Mouse (Mus musculus): ENCODE data around the gene Zfp580.

Gene Zfp580

GRCm38 (mm10) chr7:5087886-5088285, 36.5 kb downstream of the Zfp580 start:
- in situ Hi-C loops (cut with MboI; ENCODE audit: low pct_unique_long_range_greater_than_20kb in 1 of 2, low sequenced_read_pairs in 2 of 2, unreplicated experiment in 1 of 2), result no loop called here

GRCm38 (mm10) chr7:5089853-5090252, 38.5 kb downstream of the Zfp580 start:
- in situ Hi-C loops (cut with MboI; ENCODE audit: low pct_unique_long_range_greater_than_20kb in 1 of 2, low sequenced_read_pairs in 2 of 2, unreplicated experiment in 1 of 2), result no loop called here

- in situ Hi-C loops (cut with MboI; ENCODE audit: low pct_unique_long_range_greater_than_20kb in 1 of 2, low sequenced_read_pairs in 2 of 2, unreplicated experiment in 1 of 2), result no loop called here
Observed at GRCm38 (mm10) chr7:5091008-5091728, 39.8 kb downstream of the Zfp580 start.

- in situ Hi-C loops (cut with MboI; ENCODE audit: low pct_unique_long_range_greater_than_20kb in 1 of 2, low sequenced_read_pairs in 2 of 2, unreplicated experiment in 1 of 2), result no loop called here
Observed at GRCm38 (mm10) chr7:5092381-5092780, 41.0 kb downstream of the Zfp580 start.

GRCm38 (mm10) chr7:5092831-5093510, 41.6 kb downstream of the Zfp580 start:
- in situ Hi-C loops (cut with MboI; ENCODE audit: low pct_unique_long_range_greater_than_20kb in 1 of 2, low sequenced_read_pairs in 2 of 2, unreplicated experiment in 1 of 2), result no loop called here

- in situ Hi-C loops (cut with MboI; ENCODE audit: low pct_unique_long_range_greater_than_20kb in 1 of 2, low sequenced_read_pairs in 2 of 2, unreplicated experiment in 1 of 2), result no loop called here
Observed at GRCm38 (mm10) chr7:5098769-5099168, 47.4 kb downstream of the Zfp580 start.

GRCm38 (mm10) chr7:5099796-5100195, 48.5 kb downstream of the Zfp580 start:
- in situ Hi-C loops (cut with MboI; ENCODE audit: low pct_unique_long_range_greater_than_20kb in 1 of 2, low sequenced_read_pairs in 2 of 2, unreplicated experiment in 1 of 2), result loop anchor here in 1 of 2 experiments (25.0 kb wide), 1 partner anchor 1038 kb away; no protein-coding TSS in a partner anchor

GRCm38 (mm10) chr7:5101066-5101663, 49.8 kb downstream of the Zfp580 start:
- in situ Hi-C loops (cut with MboI; ENCODE audit: low pct_unique_long_range_greater_than_20kb in 1 of 2, low sequenced_read_pairs in 2 of 2, unreplicated experiment in 1 of 2), result loop anchor here in 1 of 2 experiments (25.0 kb wide), 1 partner anchor 1036 kb away; no protein-coding TSS in a partner anchor

- in situ Hi-C loops (cut with MboI; ENCODE audit: low pct_unique_long_range_greater_than_20kb in 1 of 2, low sequenced_read_pairs in 2 of 2, unreplicated experiment in 1 of 2), result loop anchor here in 1 of 2 experiments (25.0 kb wide), 1 partner anchor 1035 kb away; no protein-coding TSS in a partner anchor
Observed at GRCm38 (mm10) chr7:5102564-5102963, 51.2 kb downstream of the Zfp580 start.

Data from mouse embryonic stem cell (cell line).